Mouse (Mus musculus): ENCODE results near the gene Itga2b. TPM values are rescaled to one million over a fixed set of nuclear protein-coding genes. Genes with fewer than 3 reads are reported as not detected.

Gene Itga2b
- total and polyA plus RNA-seq, 2 experiments from 2014 or later: 2.2 to 12.4 TPM

DNA sequence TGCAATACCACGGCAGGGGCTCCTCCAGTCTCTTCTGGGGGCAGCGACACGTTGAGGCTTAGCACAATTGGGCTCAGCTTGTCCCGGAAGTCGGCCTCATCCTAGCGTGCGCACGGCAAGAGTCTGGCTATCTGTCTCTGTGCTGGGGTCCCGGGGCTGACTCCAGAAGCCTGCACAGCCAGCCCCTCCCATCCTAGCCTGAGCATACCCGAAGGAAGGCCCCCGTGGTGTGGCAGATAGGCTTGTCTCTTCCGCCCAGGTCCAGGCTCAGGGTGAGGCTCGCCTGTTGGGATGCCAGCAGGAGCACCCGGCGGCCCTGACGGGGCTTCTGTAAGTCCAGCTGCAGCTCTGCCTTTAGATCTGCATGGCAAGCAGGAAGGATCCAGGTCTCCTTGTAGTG is 9.4 kb downstream of the Itga2b start:
- TF ChIP-seq CTCF (IDR thresholded peaks at IDR 0.05; ENCODE audit: low read depth): no peak
- Histone ChIP-seq H3K9ac (no peak overlapping the region), H3K9me3 (ENCODE audit: low read length) (no peaks in the 10 kb centered on the region), H3K27ac (ENCODE audit: low read depth, low read length) (no peak overlapping the region), H3K4me2 (ENCODE audit: low read depth) (no peak overlapping the region), H3K4me3 (ENCODE audit: low read depth, low read length) (no peak overlapping the region), H3K36me3 (ENCODE audit: insufficient read depth) (no peaks in the 10 kb centered on the region), H3K4me1 (ENCODE audit: insufficient read depth) (no peaks in the 10 kb centered on the region; the same call in 1 of the 2 replicates), H3K27me3 (ENCODE audit: insufficient read depth, low read length) (no peaks in the 10 kb centered on the region)
- WGBS: 61% methylated on average over 16 of the region's 16 CpGs
- DNase-seq: no peak
- ATAC-seq: no peak

DNA sequence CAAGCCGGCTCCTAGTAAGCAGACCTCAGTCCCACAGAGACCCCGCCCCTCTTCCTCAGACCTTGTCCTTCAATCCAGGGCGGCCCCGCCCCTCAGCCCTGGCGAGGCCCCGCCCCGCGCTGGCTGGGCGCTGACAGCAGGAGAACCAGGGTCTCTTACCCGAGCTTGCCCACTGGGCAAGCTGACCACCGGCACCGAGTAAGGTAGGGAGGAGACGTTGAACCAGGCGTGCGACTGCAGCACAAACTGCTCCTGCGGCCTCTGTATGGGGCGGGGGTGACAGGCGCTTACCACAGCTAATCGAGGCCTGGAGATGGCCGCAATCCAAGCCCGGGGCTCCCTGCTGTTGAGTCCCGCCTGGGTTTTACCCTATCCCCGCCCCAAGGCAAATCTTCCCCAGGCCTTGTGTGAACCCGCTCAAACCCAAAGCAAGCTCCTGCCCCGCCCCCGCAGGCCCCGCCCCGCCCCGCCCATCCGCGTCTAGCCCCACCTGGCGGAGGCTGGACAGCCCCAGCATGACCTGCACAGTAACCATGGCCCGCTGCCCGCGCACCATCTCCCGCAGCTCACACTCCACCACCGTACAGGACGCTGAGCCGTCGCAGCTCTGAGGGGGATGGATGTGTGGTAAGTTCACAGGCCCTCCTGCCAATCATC is 14.1 kb downstream of the Itga2b start:
- no peaks in the 10 kb centered on the region for H3K27me3 ChIP-seq (ENCODE audit: insufficient read depth, low read length)
- no peaks in the 10 kb centered on the region for H3K36me3 ChIP-seq (ENCODE audit: insufficient read depth)
- H3K4me3 ChIP-seq (ENCODE audit: low read depth, low read length): peak overlapping the region; percentile 55
- WGBS: under 1% methylated on average over 40 of the region's 40 CpGs
- peak; percentile 79 for DNase-seq
- H3K27ac ChIP-seq (ENCODE audit: low read depth, low read length): peak overlapping the region; percentile 35; the same call in 1 of the 2 replicates
- ATAC-seq: peak; percentile 84
- H3K4me1 ChIP-seq (ENCODE audit: insufficient read depth): 0 out of 2 replicates have a peak, but pooled peaks cover 4% of the 10 kb centered on the region
- TF ChIP-seq CTCF (IDR thresholded peaks at IDR 0.05; ENCODE audit: low read depth): peak; percentile 49
- H3K9ac ChIP-seq: peak overlapping the region; percentile 67
- no peaks in the 10 kb centered on the region for H3K9me3 ChIP-seq (ENCODE audit: low read length)
- H3K4me2 ChIP-seq (ENCODE audit: low read depth): peak overlapping the region; percentile 90

DNA sequence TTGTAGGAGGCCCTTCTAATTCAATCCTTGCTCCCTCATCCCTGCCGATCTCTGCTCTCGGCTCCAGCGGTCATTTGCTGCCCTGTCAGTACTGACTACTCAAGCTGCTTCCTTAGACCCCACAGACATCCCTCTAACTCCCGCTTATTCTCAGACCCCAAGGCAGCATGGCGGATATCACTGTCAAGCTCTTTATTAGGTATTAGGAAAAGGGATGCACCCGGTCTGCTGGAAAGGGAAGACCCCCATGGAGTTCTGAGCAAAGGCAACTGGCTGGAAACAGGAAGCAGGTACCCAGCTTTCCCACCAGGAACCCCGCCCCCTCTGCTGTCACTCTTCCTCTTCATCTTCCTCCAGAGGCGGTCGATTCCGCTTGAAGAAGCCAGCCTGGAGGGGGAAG is 16.8 kb downstream of the Itga2b start:
- no peaks in the 10 kb centered on the region for H3K27me3 ChIP-seq (ENCODE audit: insufficient read depth, low read length)
- H3K36me3 ChIP-seq (ENCODE audit: insufficient read depth): no peaks in the 10 kb centered on the region
- no peak for ATAC-seq
- H3K9ac ChIP-seq: no peak overlapping the region
- H3K4me3 ChIP-seq (ENCODE audit: low read depth, low read length): no peak overlapping the region
- H3K9me3 ChIP-seq (ENCODE audit: low read length): no peaks in the 10 kb centered on the region
- H3K4me2 ChIP-seq (ENCODE audit: low read depth): no peak overlapping the region
- peaks cover 7% of the 10 kb centered on the region; the same call in 1 of the 2 replicates for H3K4me1 ChIP-seq (ENCODE audit: insufficient read depth)
- no peak for DNase-seq
- 29% methylated on average over 10 of the region's 10 CpGs for WGBS
- TF ChIP-seq CTCF (IDR thresholded peaks at IDR 0.05; ENCODE audit: low read depth): no peak
- no peak overlapping the region for H3K27ac ChIP-seq (ENCODE audit: low read depth, low read length)

DNA sequence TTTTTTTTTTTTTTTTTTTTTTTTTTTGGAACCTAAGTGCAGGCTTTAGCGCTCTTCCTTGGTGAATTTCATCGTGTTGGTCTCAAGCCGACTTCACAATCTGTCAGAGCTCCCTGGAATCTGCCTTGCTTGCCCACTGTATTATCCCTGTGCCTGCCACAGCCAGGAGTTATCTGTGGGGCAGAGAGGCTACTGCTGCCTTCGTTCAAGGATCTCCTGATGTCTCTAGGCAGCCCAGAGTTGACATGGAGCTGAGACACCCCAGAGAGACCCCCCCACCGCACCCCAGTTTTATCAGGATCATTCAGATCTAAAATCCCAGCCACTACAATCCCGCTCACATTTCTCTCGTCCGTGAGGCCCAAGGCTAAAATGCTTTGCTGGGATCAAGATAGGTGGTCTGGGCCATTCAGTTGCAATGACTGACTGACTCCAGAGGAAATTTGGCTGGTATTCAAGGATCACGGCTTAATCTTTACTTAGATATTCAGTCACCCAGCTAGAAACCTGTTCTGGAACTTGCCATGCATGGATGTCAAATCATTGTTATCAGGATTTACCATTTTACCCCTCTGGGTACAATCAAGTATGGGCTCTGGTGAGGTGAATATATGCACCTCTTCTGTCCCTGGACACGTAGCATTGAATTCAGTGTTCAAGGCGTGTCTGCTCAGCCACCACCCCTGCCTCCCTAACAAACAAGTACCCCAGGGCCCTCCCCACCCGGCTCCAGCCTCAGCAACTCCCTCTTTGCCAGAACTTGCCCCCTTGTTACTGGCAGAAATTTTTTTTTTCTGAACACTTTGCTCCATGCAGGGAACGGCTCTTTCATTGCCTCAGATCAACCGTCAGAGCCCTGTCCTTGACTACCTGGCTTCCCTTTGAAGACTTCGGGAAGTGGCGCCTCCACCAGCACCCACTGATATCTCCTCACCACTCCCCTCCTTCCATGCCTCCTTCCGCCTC is 20.6 kb downstream of the Itga2b start:
- no peak overlapping the region for H3K27ac ChIP-seq (ENCODE audit: low read depth, low read length)
- TF ChIP-seq CTCF (IDR thresholded peaks at IDR 0.05; ENCODE audit: low read depth): no peak
- H3K27me3 ChIP-seq (ENCODE audit: insufficient read depth, low read length): no peaks in the 10 kb centered on the region
- H3K4me1 ChIP-seq (ENCODE audit: insufficient read depth): peaks cover 22% of the 10 kb centered on the region
- H3K4me2 ChIP-seq (ENCODE audit: low read depth): no peak overlapping the region
- ATAC-seq (no peak), DNase-seq (no peak)
- no peaks in the 10 kb centered on the region for H3K36me3 ChIP-seq (ENCODE audit: insufficient read depth)
- H3K9me3 ChIP-seq (ENCODE audit: low read length): no peaks in the 10 kb centered on the region
- H3K9ac ChIP-seq: no peak overlapping the region
- WGBS: 42% methylated on average over 17 of the region's 17 CpGs
- no peak overlapping the region for H3K4me3 ChIP-seq (ENCODE audit: low read depth, low read length)

DNA sequence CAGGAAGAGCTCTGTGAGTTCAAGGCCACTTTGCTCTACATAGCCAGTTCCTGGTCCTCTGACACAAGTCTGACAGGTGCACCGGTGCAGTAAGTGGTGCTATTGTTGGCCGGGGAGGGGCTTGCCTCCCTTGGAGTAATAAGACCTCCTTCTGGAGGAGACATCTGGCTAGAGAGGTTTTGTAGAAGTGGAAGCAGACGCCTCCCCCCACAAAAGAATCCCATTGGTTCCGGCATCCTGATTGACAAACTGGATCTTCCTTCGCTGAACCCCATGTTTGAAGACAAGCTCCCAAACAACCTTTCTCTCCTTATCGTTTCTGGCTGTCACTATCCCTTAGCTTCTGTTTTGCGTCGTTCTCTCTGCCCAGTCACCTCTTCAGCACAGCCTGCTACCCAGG is 21.6 kb downstream of the Itga2b start:
- WGBS: 14% methylated on average over 8 of the region's 8 CpGs
- DNase-seq: no peak

DNA sequence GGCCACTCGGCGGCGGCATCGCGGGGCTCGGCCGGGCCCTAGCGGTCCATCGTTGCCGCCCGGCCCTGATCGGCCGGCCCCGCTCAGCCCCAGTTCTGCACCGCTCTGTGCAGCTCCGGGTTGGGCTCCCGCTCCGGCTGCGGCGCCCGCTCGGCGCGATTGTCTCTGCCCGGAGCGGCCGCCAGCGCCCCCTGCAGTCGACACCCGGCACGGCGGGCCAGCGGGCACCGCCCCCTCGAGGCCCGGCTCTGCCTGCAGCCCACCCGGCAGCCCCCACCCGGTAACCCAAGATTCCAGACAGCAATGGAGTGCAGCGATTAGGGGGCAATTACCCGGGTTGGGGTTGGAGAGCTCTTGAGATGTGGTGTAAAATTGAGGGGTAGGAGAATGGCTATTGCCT is 22.4 kb downstream of the Itga2b start, which contains the start of gene Fam171a2:
Gene Fam171a2 (minus strand): TSS at position 186 of the 400 bp plus-strand sequence.
- Histone ChIP-seq H3K27ac (ENCODE audit: low read depth, low read length) (peak within 1 kb of the TSS; percentile 99), H3K4me1 (ENCODE audit: insufficient read depth) (peaks cover 24% of the 10 kb centered on the region), H3K9ac (peak within 1 kb of the TSS; percentile 100), H3K4me3 (ENCODE audit: low read depth, low read length) (peak within 1 kb of the TSS; percentile 98), H3K9me3 (ENCODE audit: low read length) (no peaks in the 10 kb centered on the region), H3K36me3 (ENCODE audit: insufficient read depth) (peaks cover 13% of the 10 kb centered on the region), H3K4me2 (ENCODE audit: low read depth) (peak within 1 kb of the TSS; percentile 85), H3K27me3 (ENCODE audit: insufficient read depth, low read length) (no peaks in the 10 kb centered on the region)
- peak; percentile 92 for DNase-seq
- WGBS: 4% methylated on average over 35 of the region's 40 CpGs
- peak; percentile 86 for TF ChIP-seq CTCF (IDR thresholded peaks at IDR 0.05; ENCODE audit: low read depth)
- peak; percentile 85 for ATAC-seq

More for the DNA sequence above, 21.6 kb downstream of the Itga2b start:
- peak overlapping the region; percentile 50; the same call in 1 of the 2 replicates for H3K27ac ChIP-seq (ENCODE audit: low read depth, low read length)
- no peak for TF ChIP-seq CTCF (IDR thresholded peaks at IDR 0.05; ENCODE audit: low read depth)
- no peak overlapping the region; the same call in 1 of the 2 replicates for H3K4me3 ChIP-seq (ENCODE audit: low read depth, low read length)
- peak overlapping the region; percentile 85 for H3K4me2 ChIP-seq (ENCODE audit: low read depth)
- no peak overlapping the region for H3K9ac ChIP-seq
- ATAC-seq: no peak
- H3K36me3 ChIP-seq (ENCODE audit: insufficient read depth): peaks cover 8% of the 10 kb centered on the region; the same call in 1 of the 2 replicates
- H3K9me3 ChIP-seq (ENCODE audit: low read length): no peaks in the 10 kb centered on the region
- H3K27me3 ChIP-seq (ENCODE audit: insufficient read depth, low read length): no peaks in the 10 kb centered on the region
- H3K4me1 ChIP-seq (ENCODE audit: insufficient read depth): peaks cover 24% of the 10 kb centered on the region

Data from forebrain, postnatal 0 days (tissue).